Mouse (Mus musculus): ENCODE measurements around the gene Spata19. TPM values are rescaled to one million over a fixed set of nuclear protein-coding genes. Genes with fewer than 3 reads are reported as not detected.

Spata19 gene
- polyA plus RNA-seq (2014; fragmentation: Illumina TruSeq; extraction: RNeasy Lipid Tissue Mini Kit (QIAGEN cat#74804); ENCODE audit: low read depth, low replicate concordance): 17.4 TPM

DNA sequence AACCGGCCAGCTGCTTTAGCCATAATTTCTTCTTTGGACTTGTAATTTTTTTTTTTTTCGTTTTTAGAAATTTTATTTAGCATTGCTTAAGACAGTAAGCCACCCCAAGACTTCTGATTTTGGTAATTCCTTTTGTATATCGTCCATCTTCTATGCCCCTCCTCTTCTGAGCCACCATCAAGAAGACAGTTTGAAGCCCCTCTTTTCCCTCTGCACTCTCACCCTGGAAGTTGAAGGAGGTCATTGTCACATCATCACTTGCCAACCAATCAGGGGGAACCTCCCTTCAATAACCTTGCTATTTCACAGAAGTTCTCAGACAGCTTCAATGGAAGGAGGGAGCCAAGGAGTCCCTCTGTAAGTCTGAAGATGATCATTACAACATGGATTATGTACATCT, at the start of gene Spata19:
Gene Spata19 (plus strand): TSS at position 301 of the 400 bp plus-strand sequence.

Other genes starting within 250 kb of the Spata19 start
- 15.4 TPM for gene Jam3, start 241.4 kb upstream of the Spata19 start, polyA plus RNA-seq (2014; fragmentation: Illumina TruSeq; extraction: RNeasy Lipid Tissue Mini Kit (QIAGEN cat#74804); ENCODE audit: low read depth, low replicate concordance)
- gene Igsf9b, start 97.6 kb upstream of the Spata19 start, polyA plus RNA-seq (2014; fragmentation: Illumina TruSeq; extraction: RNeasy Lipid Tissue Mini Kit (QIAGEN cat#74804); ENCODE audit: low read depth, low replicate concordance): 0.69 TPM